Mouse (Mus musculus): ENCODE results near the gene Sel1l3.

The Sel1l3 gene

GRCm38 (mm10) chr5:53087452-53087851, 126.3 kb downstream of the Sel1l3 start:
- no peak for DNase-seq (ENCODE audit: low read depth, low spot score)

- DNase-seq (ENCODE audit: low read depth, low spot score) = no peak
Measured at GRCm38 (mm10) chr5:53078453-53078852, 135.3 kb downstream of the Sel1l3 start.

- DNase-seq (ENCODE audit: low read depth, low spot score) = no peak
Measured at GRCm38 (mm10) chr5:53074553-53074952, 139.2 kb downstream of the Sel1l3 start.

- DNase-seq (ENCODE audit: low read depth, low spot score) = no peak
Measured at GRCm38 (mm10) chr5:53061532-53062130, 152.1 kb downstream of the Sel1l3 start.

Measured in forelimb bud, embryonic 11.5 days (tissue).